Comparison of ENCODE assay signal across 23 mouse cellular contexts in the genomic region with DNA sequence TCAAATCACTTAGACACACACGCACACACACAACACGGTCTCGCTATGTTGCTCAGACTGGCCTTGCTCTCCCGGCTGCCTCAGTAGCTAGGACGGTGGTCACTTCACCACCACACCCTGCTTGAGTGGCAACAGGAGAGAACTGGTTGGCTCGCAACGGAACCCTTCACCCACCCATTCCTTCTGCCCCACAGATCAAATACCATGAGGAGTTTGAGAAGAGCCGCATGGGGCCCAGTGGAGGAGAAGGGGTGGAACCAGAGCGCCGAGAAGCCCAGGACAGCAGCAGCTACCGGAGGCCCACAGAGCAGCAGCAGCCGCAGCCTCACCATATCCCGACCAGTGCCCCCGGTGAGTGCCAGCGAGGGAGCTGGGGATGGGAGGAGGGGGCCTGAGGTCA. TPM values are rescaled to one million over a fixed set of nuclear protein-coding genes. Genes with fewer than 3 reads are reported as not detected.
"Had no signal": no experiment of that assay in that cellular context is flagged by ENCODE, and none has a peak within 500 bp of the region (broad histone marks: within the 10 kb centered on the region; RNA-seq: fewer than 3 reads in every experiment).

No protein-coding gene starts in this region.

- H3K27me3 ChIP-seq: limb, embryonic 15.5 days; liver, embryonic 12.5 days; neural tube, embryonic 15.5 days had no signal

- H3K4me3 ChIP-seq: limb, embryonic 15.5 days; liver, embryonic 12.5 days; midbrain, embryonic 10.5 days; myocyte; neural tube, embryonic 15.5 days had no signal

- H3K4me1 ChIP-seq: limb, embryonic 15.5 days; midbrain, embryonic 10.5 days; neural tube, embryonic 15.5 days had no signal

- H3K27ac ChIP-seq: kidney, postnatal 0 days; limb, embryonic 15.5 days; liver, embryonic 12.5 days; midbrain, embryonic 10.5 days; neural tube, embryonic 15.5 days had no signal

- H3K4me2 ChIP-seq: limb, embryonic 15.5 days; liver, embryonic 12.5 days; neural tube, embryonic 15.5 days had no signal

- DNase-seq: kidney, adult 11 months; kidney, adult 9 months; kidney, postnatal 36 days; layer of hippocampus, adult 9-11 months; layer of hippocampus, postnatal 36 days; lung, postnatal 36 days; midbrain, embryonic 14.5 days; right cerebral cortex, adult 18-20 months; right cerebral cortex, postnatal 25 days; thymus, postnatal 4 days had no signal

- H3K9me3 ChIP-seq: limb, embryonic 15.5 days; liver, embryonic 12.5 days; midbrain, embryonic 10.5 days; neural tube, embryonic 15.5 days had no signal

- H3K9ac ChIP-seq: limb, embryonic 15.5 days; liver, embryonic 12.5 days; neural tube, embryonic 15.5 days had no signal

- ATAC-seq: liver, embryonic 12.5 days had no signal

RNA-seq across cellular contexts. Expression of a gene that starts 50.6 kb away (rescaled TPM):
- polyA plus RNA-seq: small intestine, adult 2 months had no signal

RNA-seq across cellular contexts. Expression of a gene that starts 57.6 kb away (rescaled TPM):
- total RNA-seq: megakaryocyte, adult 5-6 weeks had no signal
- polyA plus RNA-seq: kidney, postnatal 0 days; limb, embryonic 11.5 days; liver, embryonic 12.5 days; liver, embryonic 16.5 days; midbrain, embryonic 14.5 days; neural tube, embryonic 11.5 days; small intestine, adult 2 months; stomach, embryonic 16.5 days; thymus, postnatal 0 days had no signal
